Mouse (Mus musculus) liver, postnatal 0 days (tissue): ENCODE measurements around the gene Rap1a. TPM values are rescaled to one million over a fixed set of nuclear protein-coding genes. Genes with fewer than 3 reads are reported as not detected.
A peak's percentile ranks its signal among the peaks of the same experiment; 100 is the strongest.

Source experiments
- ATAC-seq: fragments of 200-750 bp; cut with Nextera tagmentation; 2 replicates; pipeline ENCODE4 v1.8.0; 2017; ENCODE audit warnings: mild to moderate bottlenecking, moderate library complexity
- DNase-seq: peaks from one replicate; pipeline ENCODE4 v3.0.0-alpha.2; 2016
- H3K27ac ChIP-seq: fragments of 300-500 bp; sonication (generic); 2 replicates; pipeline ENCODE4 v1.5.1; 2014; ENCODE audit warnings: antibody characterized with exemption, moderate library complexity, mild to moderate bottlenecking, low read depth
- H3K27me3 ChIP-seq: fragments of 300-500 bp; sonication (generic); 2 replicates; pipeline ENCODE4 v1.6.1; 2014; ENCODE audit warnings: low read length, control low read depth, mixed read lengths; ENCODE audit not compliant: insufficient read depth
- H3K36me3 ChIP-seq: fragments of 300-500 bp; sonication (generic); replicated peaks from 2 replicates; pipeline ENCODE4 v1.6.1; 2014; ENCODE audit warnings: mild to moderate bottlenecking, control low read depth, low read length, moderate library complexity, mixed read lengths; ENCODE audit not compliant: insufficient read depth
- H3K4me1 ChIP-seq: fragments of 300-500 bp; sonication (generic); 2 replicates; pipeline ENCODE4 v1.6.1; 2014; ENCODE audit warnings: antibody characterized with exemption, mild to moderate bottlenecking, control low read depth; ENCODE audit not compliant: insufficient read depth
- H3K4me2 ChIP-seq: fragments of 300-500 bp; sonication (generic); 2 replicates; pipeline ENCODE4 v1.6.1; 2014; ENCODE audit warnings: low read depth, mild to moderate bottlenecking, low read length, moderate library complexity, mixed read lengths
- H3K4me3 ChIP-seq: fragments of 300-500 bp; sonication (generic); 2 replicates; pipeline ENCODE4 v1.5.1; 2014; ENCODE audit warnings: low read depth, low read length
- H3K9ac ChIP-seq: fragments of 300-500 bp; sonication (generic); replicated peaks from 2 replicates; pipeline ENCODE4 v1.6.1; 2014; ENCODE audit warnings: mild to moderate bottlenecking, moderate library complexity
- H3K9me3 ChIP-seq: fragments of 300-500 bp; sonication (generic); 2 replicates; pipeline ENCODE4 v1.6.1; 2016; ENCODE audit warnings: mild to moderate bottlenecking, control low read depth, low read length, mixed read lengths
- CTCF ChIP-seq: sonication (generic); IDR thresholded peaks from 2 replicates; pipeline ENCODE4 v1.5.1; 2016; ENCODE audit warnings: antibody characterized with exemption, low read depth
- EP300 ChIP-seq: IDR thresholded peaks from 2 replicates; pipeline ENCODE4 v1.6.1; 2016; ENCODE audit warnings: antibody characterized with exemption, low read depth, mild to moderate bottlenecking
- WGBS: fragments of 180-500 bp; shearing (Covaris S2); extraction: QIAGEN DNeasy Blood & Tissue Kit; methylation state at CpG from one replicate; pipeline ENCODE4 v1.1.7; 2014; ENCODE audit not compliant: insufficient replicate concordance; 5-methylcytosine and 5-hydroxymethylcytosine counted together
- polyA plus RNA-seq: library from polyadenylated mRNA; unstranded; fragments of >200 nt; fragmentation: Nextera tagmentation; extraction: Ambion mirVana; gene quantifications from 2 replicates; pipeline ENCODE4 v1.2.1, GENCODE M21; 2015

The Rap1a gene
- polyA plus RNA-seq, 1 experiment from 2014 or later = 93.3 TPM

GRCm38 (mm10) chr3:105718746-105719145 is 82.4 kb downstream of the Rap1a start:
- no peak for ATAC-seq

GRCm38 (mm10) chr3:105717856-105718555 is 83.1 kb downstream of the Rap1a start:
- ATAC-seq = no peak

More at GRCm38 (mm10) chr3:105718746-105719145, 82.4 kb downstream of the Rap1a start:
- TF ChIP-seq CTCF (0 out of 2 replicates have a peak, but pooled peaks have one; percentile 20), EP300 (no peak)
- Histone ChIP-seq H3K4me1 (0 out of 2 replicates have a peak, but pooled peaks cover 4% of the 10 kb centered on the region), H3K27me3 (no peaks in the 10 kb centered on the region), H3K36me3 (no peaks in the 10 kb centered on the region), H3K27ac (no peak overlapping the region), H3K4me3 (no peak overlapping the region), H3K9ac (no peak overlapping the region), H3K4me2 (no peak overlapping the region), H3K9me3 (no peaks in the 10 kb centered on the region)
- DNase-seq = no peak
- 29% methylated on average over 4 of the region's 4 CpGs for WGBS

GRCm38 (mm10) chr3:105716353-105717000 is 84.7 kb downstream of the Rap1a start:
- no peak for ATAC-seq

More at GRCm38 (mm10) chr3:105717856-105718555, 83.1 kb downstream of the Rap1a start:
- no peak for TF ChIP-seq EP300
- TF ChIP-seq CTCF = no peak
- no peaks in the 10 kb centered on the region for H3K27me3 ChIP-seq
- no peaks in the 10 kb centered on the region for H3K9me3 ChIP-seq
- H3K36me3 ChIP-seq = no peaks in the 10 kb centered on the region
- 0 out of 2 replicates have a peak, but pooled peaks cover 4% of the 10 kb centered on the region for H3K4me1 ChIP-seq
- no peak overlapping the region for H3K9ac ChIP-seq
- DNase-seq = no peak
- H3K4me3 ChIP-seq = no peak overlapping the region
- WGBS = 78% methylated on average over 11 of the region's 11 CpGs
- H3K27ac ChIP-seq = no peak overlapping the region
- no peak overlapping the region for H3K4me2 ChIP-seq

GRCm38 (mm10) chr3:105714820-105715167 is 86.3 kb downstream of the Rap1a start:
- TF ChIP-seq EP300 = no peak
- TF ChIP-seq CTCF = no peak
- no peak overlapping the region for H3K27ac ChIP-seq
- no peak for ATAC-seq

More at GRCm38 (mm10) chr3:105716353-105717000, 84.7 kb downstream of the Rap1a start:
- Histone ChIP-seq H3K4me3 (no peak overlapping the region), H3K9ac (no peak overlapping the region), H3K27ac (no peak overlapping the region), H3K4me1 (0 out of 2 replicates have a peak, but pooled peaks cover 4% of the 10 kb centered on the region), H3K9me3 (no peaks in the 10 kb centered on the region), H3K27me3 (no peaks in the 10 kb centered on the region), H3K36me3 (no peaks in the 10 kb centered on the region), H3K4me2 (no peak overlapping the region)
- TF ChIP-seq EP300 = no peak
- no peak for TF ChIP-seq CTCF
- DNase-seq = no peak
- WGBS = 64% methylated on average over 18 of the region's 18 CpGs

GRCm38 (mm10) chr3:105714091-105714819 is 86.9 kb downstream of the Rap1a start:
- TF ChIP-seq CTCF (no peak), EP300 (no peak)
- no peak overlapping the region for H3K9ac ChIP-seq
- WGBS = 46% methylated on average over 8 of the region's 8 CpGs

More at GRCm38 (mm10) chr3:105714820-105715167, 86.3 kb downstream of the Rap1a start:
- Histone ChIP-seq H3K9ac (no peak overlapping the region), H3K4me1 (0 out of 2 replicates have a peak, but pooled peaks cover 4% of the 10 kb centered on the region), H3K27me3 (no peaks in the 10 kb centered on the region), H3K9me3 (no peaks in the 10 kb centered on the region), H3K4me3 (no peak overlapping the region), H3K4me2 (no peak overlapping the region), H3K36me3 (no peaks in the 10 kb centered on the region)
- no peak for DNase-seq

GRCm38 (mm10) chr3:105712827-105713226 is 88.3 kb downstream of the Rap1a start:
- no peak overlapping the region for H3K27ac ChIP-seq
- ATAC-seq = no peak
- no peaks in the 10 kb centered on the region for H3K4me1 ChIP-seq
- H3K36me3 ChIP-seq = no peaks in the 10 kb centered on the region
- H3K4me2 ChIP-seq = no peak overlapping the region
- no peak for DNase-seq
- no peak for TF ChIP-seq EP300
- TF ChIP-seq CTCF = no peak
- H3K9ac ChIP-seq = no peak overlapping the region
- H3K4me3 ChIP-seq = no peak overlapping the region
- 0 out of 2 replicates have a peak, but pooled peaks cover 4% of the 10 kb centered on the region for H3K27me3 ChIP-seq
- no peaks in the 10 kb centered on the region for H3K9me3 ChIP-seq

More at GRCm38 (mm10) chr3:105714091-105714819, 86.9 kb downstream of the Rap1a start:
- DNase-seq (no peak), ATAC-seq (no peak)
- Histone ChIP-seq H3K36me3 (no peaks in the 10 kb centered on the region), H3K27ac (no peak overlapping the region), H3K4me2 (no peak overlapping the region), H3K4me1 (0 out of 2 replicates have a peak, but pooled peaks cover 4% of the 10 kb centered on the region), H3K9me3 (no peaks in the 10 kb centered on the region), H3K27me3 (no peaks in the 10 kb centered on the region), H3K4me3 (no peak overlapping the region)
